Mouse (Mus musculus): ENCODE data around the gene Glb1.

GRCm38 (mm10) chr9:114399680-114400079 is 1.2 kb upstream of the Glb1 start:
- TF ChIP-seq ZC3H11A (IDR thresholded peaks at IDR 0.05; ENCODE audit: borderline replicate concordance, low read depth, low read length) (no peak), CHD2 (IDR thresholded peaks at IDR 0.05; ENCODE audit: low read depth, low read length) (no peak), ZNF384 (IDR thresholded peaks at IDR 0.05; ENCODE audit: low read depth, low read length) (no peak), HCFC1 (IDR thresholded peaks at IDR 0.05; ENCODE audit: borderline replicate concordance, insufficient read depth, low read length) (no peak), MAFK (IDR thresholded peaks at IDR 0.05; ENCODE audit: insufficient read depth, low read depth, low read length) (no peak)

All from ES-E14 (cell line).